Mouse (Mus musculus) stomach, postnatal 0 days (tissue): Measurements from ENCODE around the gene Cep68. TPM values are rescaled to one million over a fixed set of nuclear protein-coding genes. Genes with fewer than 3 reads are reported as not detected.

Source experiments
- ATAC-seq: fragments of 200-750 bp; cut with Nextera tagmentation; 2 replicates; pipeline ENCODE4 v1.8.0; 2017; ENCODE audit not compliant: low FRiP score, low TSS enrichment
- DNase-seq: peaks from one replicate; pipeline ENCODE4 v3.0.0-alpha.2; 2016; ENCODE audit warnings: low spot score
- H3K27ac ChIP-seq: fragments of 300-500 bp; sonication (generic); replicated peaks from 2 replicates; pipeline ENCODE4 v1.5.1; 2014; ENCODE audit warnings: mild to moderate bottlenecking, control low read depth
- H3K27me3 ChIP-seq: fragments of 300-500 bp; sonication (generic); 2 replicates; pipeline ENCODE4 v1.6.1; 2014; ENCODE audit warnings: low read length; ENCODE audit not compliant: control insufficient read depth, insufficient read depth
- H3K36me3 ChIP-seq: fragments of 300-500 bp; sonication (generic); 2 replicates; pipeline ENCODE4 v1.6.1; 2014; ENCODE audit warnings: low read length, mixed read lengths; ENCODE audit not compliant: control insufficient read depth, insufficient read depth
- H3K4me1 ChIP-seq: fragments of 300-500 bp; sonication (generic); replicated peaks from 2 replicates; pipeline ENCODE4 v1.6.1; 2014; ENCODE audit warnings: antibody characterized with exemption; ENCODE audit not compliant: control insufficient read depth, insufficient read depth
- H3K4me2 ChIP-seq: fragments of 300-500 bp; sonication (generic); replicated peaks from 2 replicates; pipeline ENCODE4 v1.6.1; 2014; ENCODE audit warnings: low read depth, mild to moderate bottlenecking, control low read depth, moderate library complexity
- H3K4me3 ChIP-seq: fragments of 300-500 bp; sonication (generic); 2 replicates; pipeline ENCODE4 v1.5.1; 2014; ENCODE audit warnings: low read depth, low read length, control low read depth
- H3K9ac ChIP-seq: fragments of 300-500 bp; sonication (generic); 2 replicates; pipeline ENCODE4 v1.6.1; 2014; ENCODE audit warnings: mild to moderate bottlenecking, low read length, control low read depth, mixed read lengths
- H3K9me3 ChIP-seq: fragments of 300-500 bp; sonication (generic); 2 replicates; pipeline ENCODE4 v1.6.1; 2016; ENCODE audit warnings: low read length; ENCODE audit not compliant: control insufficient read depth
- CTCF ChIP-seq: IDR thresholded peaks from 2 replicates; pipeline ENCODE4 v1.5.1; 2016; ENCODE audit warnings: antibody characterized with exemption, low read depth, mild to moderate bottlenecking, moderate library complexity
- EP300 ChIP-seq: optimal IDR thresholded peaks from 2 replicates; pipeline ENCODE3; 2016; ENCODE audit warnings: antibody characterized with exemption
- WGBS: fragments of 180-500 bp; shearing (Covaris S2); extraction: QIAGEN DNeasy Blood & Tissue Kit; methylation state at CpG from one replicate; pipeline ENCODE4 v1.1.7; 2014; 5-methylcytosine and 5-hydroxymethylcytosine counted together
- polyA plus RNA-seq: library from polyadenylated mRNA; unstranded; fragments of >200 nt; fragmentation: Nextera tagmentation; extraction: Ambion mirVana; gene quantifications from 2 replicates; pipeline ENCODE4 v1.2.1, GENCODE M21; 2015

Cep68 gene
- polyA plus RNA-seq, 1 experiment from 2014 or later, result 8.4 TPM

DNA sequence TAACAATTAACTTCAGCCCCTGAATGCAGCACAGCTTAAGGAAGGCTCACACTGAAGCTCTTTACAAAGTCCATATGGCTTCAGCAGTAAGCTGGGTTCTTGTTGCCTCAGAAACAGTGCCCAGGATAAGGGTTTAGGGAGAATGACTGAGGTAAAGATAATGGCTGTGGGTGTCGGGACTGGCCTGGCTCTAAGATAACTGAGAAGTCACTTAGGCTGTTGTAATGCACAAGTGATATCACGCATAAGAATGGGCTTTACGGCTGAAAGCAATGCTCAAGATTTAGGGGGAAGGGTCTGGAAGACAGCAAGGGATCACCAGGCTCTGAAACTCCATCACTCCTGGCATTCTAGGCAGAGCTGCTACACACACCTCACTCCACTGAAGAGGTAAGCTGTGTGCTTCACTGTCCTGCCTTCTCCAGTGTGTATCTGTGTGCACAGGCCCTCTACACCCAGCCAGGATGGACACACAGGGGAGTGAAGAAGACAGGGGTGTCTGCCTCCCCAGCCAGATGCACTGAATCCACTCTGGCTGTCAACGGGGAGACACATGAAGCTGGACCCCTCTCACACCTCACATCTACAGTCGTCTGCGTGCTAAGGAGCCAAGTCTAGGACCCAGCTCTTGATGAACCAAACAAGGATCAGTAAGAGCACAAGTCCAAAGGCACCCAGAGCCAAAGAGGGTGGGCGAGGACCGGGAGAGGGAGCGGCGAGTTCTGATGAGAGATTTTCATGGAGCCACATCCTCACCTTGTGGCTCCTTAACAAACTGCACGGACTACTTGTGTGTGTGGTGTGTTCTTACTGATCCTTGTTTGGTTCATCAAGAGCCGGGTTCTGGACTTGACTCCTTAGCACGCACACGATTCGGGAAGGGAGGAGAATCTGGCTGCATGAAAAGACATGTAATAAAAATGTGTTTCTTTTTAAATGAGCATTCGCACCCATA lies 4.6 kb downstream of the Cep68 start:
- no peak for TF ChIP-seq EP300
- peak; percentile 53 for TF ChIP-seq CTCF
- no peak overlapping the region for H3K4me2 ChIP-seq
- no peak overlapping the region for H3K27ac ChIP-seq
- H3K27me3 ChIP-seq, result no peaks in the 10 kb centered on the region
- H3K4me1 ChIP-seq, result no peaks in the 10 kb centered on the region
- no peaks in the 10 kb centered on the region; the same call in 1 of the 2 replicates for H3K36me3 ChIP-seq
- ATAC-seq, result no peak
- WGBS, result 83% methylated on average over 16 of the region's 16 CpGs
- no peak for DNase-seq
- H3K9ac ChIP-seq, result no peak overlapping the region
- no peak overlapping the region for H3K4me3 ChIP-seq
- H3K9me3 ChIP-seq, result no peaks in the 10 kb centered on the region

DNA sequence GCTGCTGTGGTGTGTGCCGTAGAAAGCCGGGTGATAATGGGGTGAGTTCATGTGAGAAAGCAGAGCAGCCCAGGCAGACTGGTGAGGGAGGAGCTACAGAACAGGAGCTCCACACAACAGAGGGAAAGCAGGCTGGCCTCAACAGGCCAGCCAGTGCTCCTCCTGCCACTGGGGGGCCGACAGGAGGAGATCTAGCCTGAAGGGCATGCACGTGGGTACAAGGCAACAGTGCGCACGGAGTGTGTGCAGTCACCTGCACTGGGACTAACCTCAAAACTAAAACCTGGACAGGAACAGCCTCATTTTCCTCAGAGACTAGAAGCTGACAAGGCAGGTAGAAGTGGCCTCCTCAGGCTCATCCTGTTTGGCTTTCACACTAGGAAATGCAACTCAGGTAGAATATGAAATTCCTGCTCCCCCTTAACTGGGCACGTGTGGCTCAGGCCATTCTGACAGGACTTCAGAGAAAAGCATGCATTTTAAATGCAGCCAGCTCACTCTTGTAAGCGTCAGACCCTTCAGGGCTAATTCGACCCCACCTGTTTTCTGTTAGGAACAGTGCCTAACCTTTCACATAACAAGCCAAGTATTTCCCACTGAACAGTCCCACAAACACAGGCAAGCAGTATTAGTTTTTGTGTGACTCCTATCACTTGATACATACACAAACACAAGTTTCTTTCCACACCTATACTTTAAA lies 5.9 kb downstream of the Cep68 start:
- Histone ChIP-seq H3K27me3 (no peaks in the 10 kb centered on the region), H3K27ac (no peak overlapping the region), H3K4me3 (no peak overlapping the region), H3K4me2 (no peak overlapping the region), H3K4me1 (no peaks in the 10 kb centered on the region), H3K9ac (no peak overlapping the region), H3K36me3 (peaks cover 8% of the 10 kb centered on the region; the same call in 1 of the 2 replicates), H3K9me3 (no peaks in the 10 kb centered on the region)
- peak; percentile 57 for DNase-seq
- 44% methylated on average over 9 of the region's 9 CpGs for WGBS
- TF ChIP-seq EP300, result no peak
- TF ChIP-seq CTCF, result peak; percentile 60
- peak; percentile 71 for ATAC-seq

DNA sequence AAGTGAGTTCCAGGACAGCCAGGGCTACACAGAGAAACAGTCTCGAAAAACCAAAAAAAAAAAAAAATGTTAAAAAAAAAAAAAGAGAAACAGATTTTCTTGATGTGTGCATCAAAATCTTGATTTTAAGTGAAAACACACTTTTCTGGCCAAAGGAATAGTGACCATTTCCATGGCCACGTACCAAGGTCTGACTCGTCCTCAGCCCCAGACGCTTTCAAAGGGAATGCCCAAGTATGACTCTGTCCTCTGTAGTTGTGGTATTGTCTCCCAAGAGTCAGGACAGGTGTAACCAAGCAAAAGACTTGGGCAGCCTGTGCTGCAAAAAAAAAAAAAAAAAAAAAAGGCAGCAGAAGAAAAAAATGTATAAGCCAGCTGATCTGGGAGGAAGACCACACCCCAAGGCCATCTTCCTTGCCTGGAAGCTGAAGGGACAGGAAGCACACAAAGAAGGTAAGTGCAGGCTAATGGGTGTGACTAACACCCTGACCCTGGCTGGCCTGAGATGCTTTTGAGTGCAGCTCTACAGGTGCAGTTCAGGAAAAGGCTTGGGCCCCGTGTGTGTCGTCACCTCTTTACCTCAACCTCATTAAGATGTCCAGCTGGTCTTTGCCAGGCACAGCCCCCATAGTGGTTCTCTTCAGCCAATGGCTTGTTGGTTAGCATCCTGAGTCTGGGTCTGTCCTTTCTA lies 6.7 kb downstream of the Cep68 start:
- WGBS, result 88% methylated on average over 6 of the region's 6 CpGs
- no peak for TF ChIP-seq CTCF
- no peak for TF ChIP-seq EP300
- H3K27me3 ChIP-seq, result no peaks in the 10 kb centered on the region
- DNase-seq (no peak), ATAC-seq (no peak)
- no peak overlapping the region for H3K4me2 ChIP-seq
- peaks cover 12% of the 10 kb centered on the region for H3K36me3 ChIP-seq
- no peaks in the 10 kb centered on the region for H3K4me1 ChIP-seq
- no peak overlapping the region for H3K27ac ChIP-seq
- no peak overlapping the region for H3K4me3 ChIP-seq
- no peak overlapping the region for H3K9ac ChIP-seq
- H3K9me3 ChIP-seq, result no peaks in the 10 kb centered on the region

DNA sequence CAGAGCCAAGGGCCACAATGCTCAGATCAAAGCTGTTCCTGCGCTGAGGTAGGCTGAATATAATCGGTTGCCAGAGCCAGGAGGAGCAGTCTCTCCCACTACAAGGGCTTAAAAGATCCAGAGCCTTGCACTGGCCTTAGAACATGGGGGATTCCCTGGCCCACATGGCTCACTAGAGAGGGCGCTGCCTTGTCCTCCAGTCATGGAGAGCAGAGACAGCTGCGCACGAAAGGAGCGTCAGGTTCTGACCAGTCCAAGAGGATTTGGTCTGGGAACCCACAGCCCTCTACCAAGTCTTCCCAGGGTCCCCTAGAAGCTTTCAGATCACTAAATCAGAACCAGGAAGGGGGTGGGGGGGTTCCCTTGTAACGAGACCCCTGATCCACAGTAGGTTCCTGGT lies 7.9 kb downstream of the Cep68 start:
- H3K9ac ChIP-seq, result no peak overlapping the region
- H3K9me3 ChIP-seq, result no peaks in the 10 kb centered on the region
- H3K27me3 ChIP-seq, result no peaks in the 10 kb centered on the region
- peaks cover 12% of the 10 kb centered on the region for H3K36me3 ChIP-seq
- WGBS, result 90% methylated on average over 7 of the region's 7 CpGs
- TF ChIP-seq EP300 (no peak), CTCF (no peak)
- no peak overlapping the region for H3K4me2 ChIP-seq
- ATAC-seq, result no peak
- H3K4me1 ChIP-seq, result no peaks in the 10 kb centered on the region
- no peak overlapping the region for H3K4me3 ChIP-seq
- no peak for DNase-seq
- no peak overlapping the region for H3K27ac ChIP-seq

DNA sequence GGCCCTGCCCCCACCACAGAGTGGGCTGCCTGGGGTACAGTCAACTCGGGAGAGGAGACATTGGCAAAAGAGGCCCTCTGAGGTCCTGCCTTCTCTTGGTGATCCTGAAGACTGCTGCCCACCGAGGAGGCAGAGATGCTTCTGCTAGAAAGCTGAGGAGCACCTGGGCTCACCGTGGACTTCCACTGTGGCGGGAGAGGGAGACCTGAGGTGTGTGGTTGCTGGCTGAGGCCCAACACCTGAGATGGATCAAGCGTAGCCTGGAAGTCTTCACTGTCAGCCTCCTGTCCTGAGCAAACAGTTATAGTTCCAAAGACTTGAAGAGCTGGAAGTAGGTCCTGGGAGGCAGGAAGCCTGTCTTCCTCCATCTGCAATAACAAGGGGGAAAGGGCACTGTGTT lies 8.9 kb downstream of the Cep68 start:
- H3K9ac ChIP-seq, result no peak overlapping the region

More for the DNA sequence above, 8.9 kb downstream of the Cep68 start:
- 65% methylated on average over 5 of the region's 5 CpGs for WGBS
- DNase-seq (no peak), ATAC-seq (no peak)
- Histone ChIP-seq H3K4me3 (no peak overlapping the region), H3K9me3 (no peaks in the 10 kb centered on the region), H3K4me1 (no peaks in the 10 kb centered on the region), H3K27me3 (no peaks in the 10 kb centered on the region), H3K4me2 (no peak overlapping the region), H3K36me3 (peaks cover 15% of the 10 kb centered on the region), H3K27ac (no peak overlapping the region)
- no peak for TF ChIP-seq CTCF
